Mouse (Mus musculus) gastrocnemius, adult 2 months (tissue): ENCODE measurements around the gene Snx29. TPM values are rescaled to one million over a fixed set of nuclear protein-coding genes. Genes with fewer than 3 reads are reported as not detected.

ENCODE experiments used
- DNase-seq: peaks from one replicate; pipeline ENCODE4 v3.0.0; 2022
- H3K27ac ChIP-seq: fragments of 200-600 bp; 2 replicates; pipeline ENCODE4 v1.8.1; 2022; ENCODE audit warnings: mild to moderate bottlenecking
- H3K4me3 ChIP-seq: fragments of 200-600 bp; 2 replicates; pipeline ENCODE4 v1.8.1; 2022; ENCODE audit warnings: mild to moderate bottlenecking, moderate library complexity
- CTCF ChIP-seq: fragments of 200-600 bp; IDR thresholded peaks from 2 replicates; pipeline ENCODE4 v1.8.1; 2022; ENCODE audit warnings: antibody characterized with exemption, mild to moderate bottlenecking, moderate library complexity
- intact Hi-C: fragments of 180-260 bp; cut with DNase I; formaldehyde crosslinking; loops from one replicate; pipeline ENCODE4 v1.15.1; 2025
- total RNA-seq, 2 experiments: library from RNA; stranded (reverse); gene quantifications; 2 replicates each; pipeline ENCODE4 v1.2.3; 2021

Gene Snx29
- total RNA-seq, 2 experiments from 2014 or later: 9.6 to 11.6 TPM

- Histone ChIP-seq H3K4me3 (no peak overlapping the region), H3K27ac (no peak overlapping the region)
- TF ChIP-seq CTCF: no peak
- intact Hi-C loops: no loop called here
- no peak for DNase-seq
Observed at GRCm38 (mm10) chr16:11729111-11729510, 406.4 kb downstream of the Snx29 start.

GRCm38 (mm10) chr16:11729815-11730214 is 407.1 kb downstream of the Snx29 start:
- no peak for TF ChIP-seq CTCF
- intact Hi-C loops: no loop called here
- no peak for DNase-seq
- H3K27ac ChIP-seq: no peak overlapping the region
- no peak overlapping the region for H3K4me3 ChIP-seq

GRCm38 (mm10) chr16:11731014-11731535 is 408.4 kb downstream of the Snx29 start:
- intact Hi-C loops: no loop called here
- Histone ChIP-seq H3K27ac (no peak overlapping the region), H3K4me3 (no peak overlapping the region)
- no peak for DNase-seq
- no peak for TF ChIP-seq CTCF

GRCm38 (mm10) chr16:11738341-11738740 is 415.6 kb downstream of the Snx29 start:
- no peak for TF ChIP-seq CTCF
- intact Hi-C loops: no loop called here
- Histone ChIP-seq H3K27ac (no peak overlapping the region), H3K4me3 (no peak overlapping the region)
- DNase-seq: no peak

GRCm38 (mm10) chr16:11741951-11742350 is 419.2 kb downstream of the Snx29 start:
- DNase-seq: no peak
- Histone ChIP-seq H3K4me3 (no peak overlapping the region), H3K27ac (no peak overlapping the region)
- intact Hi-C loops: no loop called here
- no peak for TF ChIP-seq CTCF

DNA sequence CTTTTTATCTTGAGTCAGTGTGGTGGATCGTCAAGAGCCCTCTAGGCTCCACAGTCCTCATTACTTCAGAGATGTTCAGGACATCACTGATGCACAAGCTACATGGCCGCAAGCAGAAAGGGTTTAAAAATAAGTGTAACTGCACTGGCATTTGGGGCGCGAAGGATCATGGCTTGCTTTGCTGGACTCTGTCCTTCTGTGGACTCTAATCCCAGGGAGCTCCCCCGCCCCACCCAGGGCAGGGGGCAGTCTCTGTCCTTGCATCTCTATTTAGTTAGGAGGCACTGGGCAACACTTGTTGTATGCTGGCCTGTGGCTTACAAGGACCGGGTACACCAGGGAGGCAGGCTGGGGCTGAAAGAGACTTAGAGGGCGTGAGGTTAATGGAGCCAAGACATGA is 419.6 kb downstream of the Snx29 start:
- TF ChIP-seq CTCF: no peak
- no peak overlapping the region for H3K27ac ChIP-seq
- no peak overlapping the region for H3K4me3 ChIP-seq
- intact Hi-C loops: no loop called here
- DNase-seq: no peak

- no peak for DNase-seq
- Histone ChIP-seq H3K27ac (no peak overlapping the region), H3K4me3 (no peak overlapping the region)
- intact Hi-C loops: no loop called here
- no peak for TF ChIP-seq CTCF
Observed at GRCm38 (mm10) chr16:11743013-11743412, 420.3 kb downstream of the Snx29 start.

DNA sequence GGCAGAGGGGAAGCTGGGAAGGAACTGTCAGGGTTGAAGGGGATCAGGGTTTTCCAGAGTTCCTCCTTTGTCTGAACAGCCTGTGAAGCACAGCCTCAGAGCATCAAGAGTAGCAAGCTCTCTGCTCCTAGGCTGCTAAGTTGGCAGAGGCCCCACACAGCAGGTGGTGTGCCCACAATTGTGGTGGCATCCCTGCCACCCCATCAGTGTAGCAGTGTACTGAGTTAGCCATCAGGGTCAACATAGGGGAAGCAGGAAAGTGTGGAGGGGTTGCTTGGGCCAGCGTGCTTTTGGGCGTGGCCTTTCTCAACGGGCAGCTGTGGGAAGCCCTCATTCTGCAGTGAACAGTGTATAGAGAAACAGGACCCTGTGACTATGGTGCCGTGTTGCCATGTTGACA is 421.0 kb downstream of the Snx29 start:
- DNase-seq: no peak
- H3K27ac ChIP-seq: no peak overlapping the region
- no peak for TF ChIP-seq CTCF
- no peak overlapping the region for H3K4me3 ChIP-seq
- intact Hi-C loops: no loop called here

DNA sequence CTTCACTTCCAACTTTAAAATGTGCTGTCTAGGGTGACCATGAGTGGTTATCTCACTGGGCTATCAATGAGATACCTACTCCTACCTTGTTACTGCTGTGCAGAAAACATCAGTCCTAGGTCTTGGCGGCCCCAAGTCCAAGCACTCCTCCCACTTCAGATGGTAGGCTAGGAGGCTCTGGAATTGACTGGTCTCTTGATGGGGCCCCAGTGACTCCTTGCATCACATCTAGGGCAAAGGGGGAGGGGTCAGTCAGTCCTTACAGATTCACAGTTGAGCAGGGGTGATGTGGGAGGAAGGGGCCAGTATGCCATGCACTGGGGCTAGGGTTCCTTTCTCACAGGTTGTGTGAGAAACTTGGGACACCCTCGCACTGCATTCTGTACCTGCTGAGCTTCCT is 423.3 kb downstream of the Snx29 start:
- Histone ChIP-seq H3K27ac (no peak overlapping the region), H3K4me3 (no peak overlapping the region)
- DNase-seq: no peak
- TF ChIP-seq CTCF: no peak
- intact Hi-C loops: no loop called here

DNA sequence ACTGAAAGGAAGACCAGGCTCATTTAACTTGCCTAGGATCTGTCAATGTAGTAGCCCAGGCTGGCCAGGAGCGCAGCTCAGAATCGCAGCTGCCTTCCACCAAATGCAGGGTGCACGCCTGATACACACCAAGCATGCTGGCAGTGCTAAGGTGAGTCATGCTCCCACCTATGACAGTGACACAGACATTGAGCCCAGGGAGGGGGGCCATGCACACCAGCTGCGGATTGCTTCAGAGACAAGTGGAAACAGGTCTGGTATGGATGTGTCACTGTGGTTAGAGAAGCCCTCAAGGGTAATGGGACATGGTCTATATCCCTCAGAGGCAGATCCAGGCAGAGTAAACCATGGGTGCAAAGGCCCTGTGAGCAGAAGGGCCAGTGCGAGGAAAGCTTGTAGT is 425.2 kb downstream of the Snx29 start:
- Histone ChIP-seq H3K4me3 (no peak overlapping the region), H3K27ac (no peak overlapping the region)
- no peak for DNase-seq
- no peak for TF ChIP-seq CTCF
- intact Hi-C loops: no loop called here

- H3K4me3 ChIP-seq: no peak overlapping the region
- no peak for DNase-seq
- no peak overlapping the region for H3K27ac ChIP-seq
- intact Hi-C loops: no loop called here
- TF ChIP-seq CTCF: no peak
Observed at GRCm38 (mm10) chr16:11749111-11749510, 426.4 kb downstream of the Snx29 start.

DNA sequence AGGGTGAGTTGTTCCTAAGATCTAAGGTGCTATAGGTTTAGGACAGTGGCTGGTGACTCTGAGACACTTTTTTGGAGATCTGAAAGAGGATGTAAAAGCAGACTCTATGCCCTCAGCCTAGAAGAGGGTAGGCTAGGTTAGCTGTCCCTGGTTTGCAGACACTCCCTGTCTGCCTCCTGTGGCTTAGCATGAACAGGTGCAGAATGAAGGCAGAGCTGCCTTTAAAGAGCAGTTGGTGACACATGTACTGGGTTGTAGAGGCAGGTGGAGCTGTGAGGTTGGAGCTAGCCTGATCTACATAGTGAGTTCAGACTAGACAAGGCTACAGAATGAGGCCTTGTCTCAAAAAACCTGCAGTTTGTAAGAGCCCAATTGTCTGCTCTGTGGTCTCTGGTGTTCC is 427.9 kb downstream of the Snx29 start:
- TF ChIP-seq CTCF: no peak
- DNase-seq: no peak
- no peak overlapping the region for H3K27ac ChIP-seq
- intact Hi-C loops: no loop called here
- H3K4me3 ChIP-seq: no peak overlapping the region

GRCm38 (mm10) chr16:11752557-11752956 is 429.8 kb downstream of the Snx29 start:
- no peak for TF ChIP-seq CTCF
- no peak overlapping the region for H3K27ac ChIP-seq
- no peak overlapping the region for H3K4me3 ChIP-seq
- intact Hi-C loops: no loop called here
- no peak for DNase-seq

DNA sequence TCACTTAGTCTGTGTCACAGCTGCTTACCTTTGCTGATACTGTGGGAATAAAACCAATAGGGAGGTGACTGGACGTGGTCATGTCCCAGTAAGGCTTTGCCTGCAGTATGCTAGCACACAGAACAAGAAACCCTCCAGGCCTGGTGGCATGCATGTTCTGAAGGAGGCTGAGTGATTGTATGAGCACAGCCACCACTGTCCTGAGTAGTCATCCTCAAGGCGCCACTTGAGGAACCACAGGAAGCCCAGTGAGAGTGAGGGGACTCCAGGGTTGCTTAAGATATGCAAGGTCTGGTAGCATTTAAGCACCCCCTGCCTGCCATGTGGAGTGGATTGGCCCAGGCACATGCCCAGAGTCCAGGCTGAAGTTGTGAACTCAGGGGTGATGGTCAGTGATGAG is 430.8 kb downstream of the Snx29 start:
- Histone ChIP-seq H3K4me3 (no peak overlapping the region), H3K27ac (no peak overlapping the region)
- no peak for DNase-seq
- TF ChIP-seq CTCF: no peak
- intact Hi-C loops: no loop called here

- H3K27ac ChIP-seq: no peak overlapping the region
- no peak overlapping the region for H3K4me3 ChIP-seq
- intact Hi-C loops: no loop called here
- TF ChIP-seq CTCF: no peak
- DNase-seq: no peak
Observed at GRCm38 (mm10) chr16:11754136-11754535, 431.4 kb downstream of the Snx29 start.
